Mouse (Mus musculus): Measurements from ENCODE around the gene Ppm1n. TPM values are rescaled to one million over a fixed set of nuclear protein-coding genes. Genes with fewer than 3 reads are reported as not detected.

The Ppm1n gene
- 0.14 and 0.34 TPM in 2 replicates for polyA plus RNA-seq (2015; fragmentation: Nextera tagmentation; extraction: Ambion mirVana)

GRCm38 (mm10) chr7:19279581-19280114 lies at the start of gene Ppm1n:
Gene Ppm1n (minus strand): TSS chr7:19280064.
- Histone ChIP-seq H3K9me3 (no peaks in the 10 kb centered on the region), H3K4me3 (replicated peaks) (peak within 1 kb of the TSS; percentile 28), H3K4me2 (replicated peaks) (peak within 1 kb of the TSS; percentile 61), H3K4me1 (replicated peaks) (peaks cover 12% of the 10 kb centered on the region), H3K9ac (no peak within 1 kb of the TSS), H3K27ac (no peak within 1 kb of the TSS), H3K27me3 (replicated peaks) (peaks cover 46% of the 10 kb centered on the region), H3K36me3 (no peaks in the 10 kb centered on the region)
- under 1% methylated on average over 46 of the region's 46 CpGs for whole genome bisulfite sequencing
- ATAC-seq, result no peak

GRCm38 (mm10) chr7:19328425-19328824 lies 48.6 kb upstream of the Ppm1n start:
- no peaks in the 10 kb centered on the region for H3K36me3 ChIP-seq
- no peak overlapping the region for H3K9ac ChIP-seq
- ATAC-seq, result no peak
- no peaks in the 10 kb centered on the region for H3K9me3 ChIP-seq
- no peak overlapping the region for H3K4me2 ChIP-seq (replicated peaks)
- H3K4me1 ChIP-seq (replicated peaks), result peaks cover 17% of the 10 kb centered on the region
- H3K27ac ChIP-seq, result no peak overlapping the region
- H3K27me3 ChIP-seq (replicated peaks), result no peaks in the 10 kb centered on the region
- H3K4me3 ChIP-seq (replicated peaks), result no peak overlapping the region

GRCm38 (mm10) chr7:19327782-19328181 lies 47.9 kb upstream of the Ppm1n start:
- Histone ChIP-seq H3K27me3 (replicated peaks) (no peaks in the 10 kb centered on the region), H3K9me3 (no peaks in the 10 kb centered on the region), H3K36me3 (no peaks in the 10 kb centered on the region), H3K9ac (no peak overlapping the region), H3K4me2 (replicated peaks) (peak overlapping the region; percentile 76), H3K4me1 (replicated peaks) (peaks cover 17% of the 10 kb centered on the region), H3K27ac (peak overlapping the region; percentile 67; the same call in 1 of the 2 replicates), H3K4me3 (replicated peaks) (no peak overlapping the region)
- no peak for ATAC-seq
- WGBS, result 77% methylated on average over 5 of the region's 5 CpGs

- Histone ChIP-seq H3K4me1 (replicated peaks) (peaks cover 17% of the 10 kb centered on the region), H3K27ac (peak overlapping the region; percentile 67), H3K9ac (peak overlapping the region; percentile 44), H3K9me3 (no peaks in the 10 kb centered on the region), H3K4me3 (replicated peaks) (peak overlapping the region; percentile 32), H3K4me2 (replicated peaks) (peak overlapping the region; percentile 76), H3K36me3 (no peaks in the 10 kb centered on the region), H3K27me3 (replicated peaks) (no peaks in the 10 kb centered on the region)
- peak; percentile 85 for ATAC-seq
- WGBS, result under 1% methylated on average over 22 of the region's 22 CpGs
Observed at GRCm38 (mm10) chr7:19327128-19327527, 47.3 kb upstream of the Ppm1n start.

GRCm38 (mm10) chr7:19326359-19326758 lies 46.5 kb upstream of the Ppm1n start:
- peak overlapping the region; percentile 67 for H3K27ac ChIP-seq
- no peaks in the 10 kb centered on the region for H3K36me3 ChIP-seq
- H3K4me2 ChIP-seq (replicated peaks), result peak overlapping the region; percentile 76
- peak; percentile 73 for ATAC-seq
- H3K4me3 ChIP-seq (replicated peaks), result peak overlapping the region; percentile 32
- H3K27me3 ChIP-seq (replicated peaks), result no peaks in the 10 kb centered on the region
- no peaks in the 10 kb centered on the region for H3K9me3 ChIP-seq
- H3K9ac ChIP-seq, result peak overlapping the region; percentile 44
- peaks cover 17% of the 10 kb centered on the region for H3K4me1 ChIP-seq (replicated peaks)
- WGBS, result under 1% methylated on average over 20 of the region's 20 CpGs

GRCm38 (mm10) chr7:19325262-19326199 lies 45.7 kb upstream of the Ppm1n start:
- H3K27me3 ChIP-seq (replicated peaks), result no peaks in the 10 kb centered on the region
- H3K9ac ChIP-seq, result no peak overlapping the region
- H3K9me3 ChIP-seq, result no peaks in the 10 kb centered on the region
- ATAC-seq, result no peak
- WGBS, result 74% methylated on average over 21 of the region's 21 CpGs
- H3K36me3 ChIP-seq, result no peaks in the 10 kb centered on the region
- no peak overlapping the region for H3K4me2 ChIP-seq (replicated peaks)
- no peak overlapping the region for H3K4me3 ChIP-seq (replicated peaks)
- peaks cover 17% of the 10 kb centered on the region for H3K4me1 ChIP-seq (replicated peaks)
- no peak overlapping the region for H3K27ac ChIP-seq

GRCm38 (mm10) chr7:19324221-19324620 lies 44.4 kb upstream of the Ppm1n start:
- Histone ChIP-seq H3K9ac (no peak overlapping the region), H3K4me1 (replicated peaks) (peaks cover 23% of the 10 kb centered on the region), H3K27me3 (replicated peaks) (no peaks in the 10 kb centered on the region), H3K4me3 (replicated peaks) (no peak overlapping the region), H3K27ac (no peak overlapping the region), H3K4me2 (replicated peaks) (no peak overlapping the region), H3K36me3 (no peaks in the 10 kb centered on the region), H3K9me3 (no peaks in the 10 kb centered on the region)
- no peak for ATAC-seq
- WGBS, result 87% methylated on average over 11 of the region's 11 CpGs

- H3K27ac ChIP-seq, result no peak overlapping the region
- no peaks in the 10 kb centered on the region for H3K9me3 ChIP-seq
- ATAC-seq, result no peak
- WGBS, result 45% methylated on average over 9 of the region's 9 CpGs
- H3K4me3 ChIP-seq (replicated peaks), result no peak overlapping the region
- no peak overlapping the region for H3K9ac ChIP-seq
- H3K4me1 ChIP-seq (replicated peaks), result peaks cover 21% of the 10 kb centered on the region
- H3K4me2 ChIP-seq (replicated peaks), result no peak overlapping the region
- no peaks in the 10 kb centered on the region for H3K36me3 ChIP-seq
- peaks cover 6% of the 10 kb centered on the region; the same call in 1 of the 2 replicates for H3K27me3 ChIP-seq (replicated peaks)
Observed at GRCm38 (mm10) chr7:19322489-19322888, 42.6 kb upstream of the Ppm1n start.

GRCm38 (mm10) chr7:19321464-19321863 lies 41.6 kb upstream of the Ppm1n start:
- H3K9me3 ChIP-seq, result no peaks in the 10 kb centered on the region
- H3K4me2 ChIP-seq (replicated peaks), result no peak overlapping the region
- no peak overlapping the region for H3K4me3 ChIP-seq (replicated peaks)
- 44% methylated on average over 5 of the region's 5 CpGs for WGBS
- H3K36me3 ChIP-seq, result no peaks in the 10 kb centered on the region
- no peak for ATAC-seq
- H3K27ac ChIP-seq, result no peak overlapping the region
- H3K27me3 ChIP-seq (replicated peaks), result peaks cover 14% of the 10 kb centered on the region; the same call in 1 of the 2 replicates
- peaks cover 11% of the 10 kb centered on the region for H3K4me1 ChIP-seq (replicated peaks)
- H3K9ac ChIP-seq, result no peak overlapping the region

GRCm38 (mm10) chr7:19320637-19321036 lies 40.8 kb upstream of the Ppm1n start:
- Histone ChIP-seq H3K27ac (no peak overlapping the region), H3K9ac (no peak overlapping the region), H3K4me1 (replicated peaks) (peaks cover 7% of the 10 kb centered on the region), H3K27me3 (replicated peaks) (peaks cover 14% of the 10 kb centered on the region; the same call in 1 of the 2 replicates), H3K4me2 (replicated peaks) (peak overlapping the region; percentile 93; the same call in 1 of the 2 replicates), H3K9me3 (no peaks in the 10 kb centered on the region), H3K36me3 (no peaks in the 10 kb centered on the region), H3K4me3 (replicated peaks) (no peak overlapping the region)
- 42% methylated on average over 7 of the region's 7 CpGs for WGBS
- ATAC-seq, result no peak

GRCm38 (mm10) chr7:19319906-19320305 lies 40.0 kb upstream of the Ppm1n start:
- no peak overlapping the region for H3K27ac ChIP-seq
- WGBS, result under 1% methylated on average over 41 of the region's 41 CpGs

GRCm38 (mm10) chr7:19319458-19319857 lies 39.6 kb upstream of the Ppm1n start:
- Histone ChIP-seq H3K36me3 (no peaks in the 10 kb centered on the region), H3K4me1 (replicated peaks) (peaks cover 7% of the 10 kb centered on the region), H3K9me3 (no peaks in the 10 kb centered on the region), H3K4me3 (replicated peaks) (peak overlapping the region; percentile 49), H3K27ac (no peak overlapping the region), H3K9ac (peak overlapping the region; percentile 42), H3K4me2 (replicated peaks) (peak overlapping the region; percentile 93), H3K27me3 (replicated peaks) (peaks cover 14% of the 10 kb centered on the region)
- 20% methylated on average over 9 of the region's 9 CpGs for WGBS
- peak; percentile 61 for ATAC-seq

More at GRCm38 (mm10) chr7:19319906-19320305, 40.0 kb upstream of the Ppm1n start:
- peak overlapping the region; percentile 42 for H3K9ac ChIP-seq
- ATAC-seq, result peak; percentile 97
- no peaks in the 10 kb centered on the region for H3K9me3 ChIP-seq
- H3K4me3 ChIP-seq (replicated peaks), result peak overlapping the region; percentile 49
- peaks cover 14% of the 10 kb centered on the region; the same call in 1 of the 2 replicates for H3K27me3 ChIP-seq (replicated peaks)
- H3K36me3 ChIP-seq, result no peaks in the 10 kb centered on the region
- peak overlapping the region; percentile 93 for H3K4me2 ChIP-seq (replicated peaks)
- H3K4me1 ChIP-seq (replicated peaks), result peaks cover 7% of the 10 kb centered on the region
